Mouse (Mus musculus): ENCODE results near the gene Prr3. TPM values are rescaled to one million over a fixed set of nuclear protein-coding genes. Genes with fewer than 3 reads are reported as not detected.
"Not testable (repeated sequence)": the region's sequence is repeated elsewhere in the genome, so short reads cannot be mapped to it uniquely, and the experiment has no call there.

The Prr3 gene
- polyA plus RNA-seq, 1 experiment, result 53.1 TPM

DNA sequence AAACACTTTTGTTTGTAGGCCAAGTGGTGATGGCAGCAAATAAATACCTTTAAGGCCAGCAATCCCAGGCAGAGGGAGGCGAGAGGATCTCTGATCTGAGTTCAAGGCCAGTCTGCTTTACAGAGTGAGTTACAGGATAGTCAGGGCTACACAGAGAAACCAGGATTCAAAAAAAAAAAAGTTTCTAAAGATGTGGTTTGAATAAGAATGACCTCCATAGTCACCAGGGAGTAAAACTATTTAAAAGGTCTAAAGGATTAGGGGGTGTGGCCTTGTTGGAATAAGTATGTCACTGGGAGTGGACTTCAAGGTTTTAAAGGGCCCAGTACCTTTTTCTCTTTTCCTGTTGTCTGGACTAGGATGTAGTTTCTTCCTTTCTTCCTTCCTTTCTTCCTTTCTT, 40.1 kb downstream of the Prr3 start:
- DNase-seq (ENCODE audit: extremely low spot score in 1 of 2, low spot score in 1 of 2), result no peak

DNA sequence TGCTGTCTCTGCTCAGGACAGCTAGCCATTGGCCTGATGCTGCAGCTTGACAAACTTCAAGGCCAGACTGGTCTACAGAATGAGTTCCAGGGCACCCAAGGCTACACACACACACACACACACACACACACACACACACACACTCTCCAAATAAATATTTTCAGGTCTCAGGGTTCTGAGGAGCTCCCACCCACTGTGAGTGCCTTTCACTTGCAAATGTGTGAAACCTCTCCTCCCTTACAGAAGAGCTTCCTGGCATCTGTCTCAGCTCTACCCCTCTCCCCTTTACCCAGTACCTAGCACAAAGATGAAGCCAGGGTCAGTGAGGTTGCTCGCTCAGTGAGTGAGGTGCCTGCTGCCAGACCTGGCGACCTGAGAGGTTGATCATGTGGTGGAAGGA, 40.9 kb downstream of the Prr3 start:
- no peak for DNase-seq (ENCODE audit: extremely low spot score in 1 of 2, low spot score in 1 of 2)

DNA sequence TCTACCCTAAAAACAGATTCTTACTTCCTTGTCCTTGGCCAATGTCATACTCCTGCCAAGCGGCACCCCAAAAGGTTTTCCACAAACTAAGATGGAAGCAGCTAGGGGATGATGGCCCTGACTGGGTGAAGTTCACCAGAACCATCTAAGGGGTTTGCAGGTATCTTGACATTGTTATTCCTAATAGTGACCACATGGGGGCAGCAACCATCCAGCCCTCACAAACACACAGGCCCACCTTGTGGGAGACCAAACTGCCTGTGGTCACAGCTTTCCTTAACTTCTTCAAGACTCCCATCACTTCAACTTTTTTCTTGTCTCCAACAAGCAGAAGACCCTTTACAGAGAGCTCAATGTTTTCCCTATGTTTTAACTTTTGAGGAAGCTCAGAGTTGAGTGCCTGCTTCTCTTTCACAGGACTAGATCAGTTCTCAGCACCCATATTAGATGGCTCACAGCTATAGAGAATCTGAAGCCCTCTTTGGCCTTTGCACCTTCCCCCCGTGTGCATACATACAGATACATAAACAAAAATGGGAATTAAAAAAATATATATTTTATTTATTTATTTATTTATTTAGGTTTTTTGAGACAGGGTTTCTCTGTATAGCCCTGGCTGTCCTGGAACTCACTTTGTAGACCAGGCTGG, 42.2 kb downstream of the Prr3 start:
- DNase-seq (ENCODE audit: extremely low spot score in 1 of 2, low spot score in 1 of 2), result peak in 1 of 2 experiments; percentile 63

DNA sequence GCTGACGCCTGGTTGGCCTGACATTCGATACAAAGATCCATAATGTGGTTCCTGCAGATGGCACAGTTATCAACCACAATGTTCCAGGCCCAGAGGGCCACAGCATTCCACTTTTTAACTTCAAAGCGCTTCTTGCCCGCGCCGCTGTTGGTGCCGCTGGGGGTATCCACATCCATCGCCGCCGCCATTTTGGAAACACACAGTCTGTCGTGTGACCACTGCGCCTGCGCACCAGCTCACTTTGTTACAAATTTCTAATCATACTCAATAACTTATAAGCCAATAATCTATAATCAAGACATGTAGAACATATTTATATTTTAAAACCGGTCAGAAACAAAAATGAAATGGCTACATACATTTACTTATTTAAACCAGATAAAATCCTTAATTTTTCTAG, 44.3 kb downstream of the Prr3 start:
- not testable (repeated sequence) for DNase-seq (ENCODE audit: extremely low spot score in 1 of 2, low spot score in 1 of 2)

DNA sequence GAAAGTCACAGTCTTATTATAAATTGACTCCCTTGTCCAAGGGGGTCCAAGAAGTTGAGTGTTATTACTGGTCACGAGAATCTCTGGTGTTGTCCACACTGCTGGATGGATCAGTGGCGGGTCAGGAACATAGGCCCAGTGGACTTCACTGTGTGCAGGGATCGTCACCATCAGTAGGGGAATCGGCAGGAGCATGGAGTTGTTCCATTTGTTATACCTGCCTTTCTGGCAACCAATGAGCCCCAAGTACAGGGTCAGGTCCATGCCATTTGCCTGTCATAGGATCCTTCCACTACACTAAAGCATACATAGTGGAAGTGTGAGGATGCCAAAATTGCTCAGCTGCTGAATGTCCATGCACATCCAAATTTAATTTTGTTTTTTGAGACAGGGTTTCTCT, 47.4 kb downstream of the Prr3 start:
- no peak for DNase-seq (ENCODE audit: extremely low spot score in 1 of 2, low spot score in 1 of 2)

DNA sequence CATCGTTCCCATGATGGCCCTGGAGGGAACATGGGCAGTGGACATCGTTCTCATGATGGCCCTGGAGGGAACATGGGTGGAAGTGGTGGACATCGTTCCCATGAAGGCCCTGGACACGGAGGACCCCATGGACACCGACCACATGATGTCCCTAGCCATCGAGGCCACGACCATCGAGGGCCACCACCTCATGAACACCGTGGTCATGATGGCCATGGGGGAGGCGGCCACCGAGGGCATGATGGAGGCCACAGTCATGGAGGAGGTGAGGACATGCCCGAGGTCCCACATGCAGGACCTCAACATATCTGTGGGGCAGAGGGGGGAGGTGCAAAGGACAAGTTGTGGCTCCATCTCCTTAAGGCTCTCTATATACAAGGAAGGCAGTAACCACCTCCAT, 49.4 kb downstream of the Prr3 start:
- DNase-seq (ENCODE audit: extremely low spot score in 1 of 2, low spot score in 1 of 2), result no peak

DNA sequence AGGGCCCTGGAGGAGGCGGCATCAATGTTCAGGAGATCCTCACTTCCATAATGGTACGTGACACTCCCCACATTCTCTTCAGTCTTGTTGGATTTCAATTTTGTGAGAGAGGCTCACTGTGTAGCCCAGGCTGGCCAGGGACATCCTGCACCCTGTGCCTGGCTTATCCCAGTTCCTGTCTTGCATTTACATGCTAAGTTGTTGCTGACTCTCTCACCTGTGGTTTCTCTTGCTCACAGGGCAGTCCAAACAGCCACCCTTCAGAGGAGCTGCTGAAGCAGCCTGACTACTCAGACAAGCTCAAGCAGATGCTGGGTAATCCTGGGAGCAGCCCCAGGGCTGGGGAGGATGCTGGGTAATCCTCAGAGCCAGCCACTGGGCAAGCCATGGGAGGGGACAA, 50.5 kb downstream of the Prr3 start:
- no peak for DNase-seq (ENCODE audit: extremely low spot score in 1 of 2, low spot score in 1 of 2)

DNA sequence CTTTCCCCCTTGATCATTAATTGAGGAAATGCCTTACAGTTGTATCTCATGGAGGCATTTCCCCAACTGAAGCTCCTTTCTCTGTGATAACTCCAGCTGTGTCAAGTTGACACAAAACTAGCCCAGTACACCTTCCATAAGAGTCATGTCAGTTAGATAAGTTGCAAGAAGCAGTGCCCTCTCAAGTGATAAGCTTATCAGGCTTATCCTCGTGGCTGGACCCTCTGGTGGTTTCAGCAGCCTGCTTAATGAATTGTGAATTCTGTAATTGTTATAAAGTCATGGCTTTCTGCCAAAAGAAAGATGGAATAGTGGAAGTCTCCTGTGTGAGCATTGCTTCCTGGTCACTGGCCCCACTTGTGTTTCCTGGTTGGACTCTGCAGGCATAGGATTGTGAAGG, 52.6 kb downstream of the Prr3 start:
- no peak for DNase-seq (ENCODE audit: extremely low spot score in 1 of 2, low spot score in 1 of 2)

DNA sequence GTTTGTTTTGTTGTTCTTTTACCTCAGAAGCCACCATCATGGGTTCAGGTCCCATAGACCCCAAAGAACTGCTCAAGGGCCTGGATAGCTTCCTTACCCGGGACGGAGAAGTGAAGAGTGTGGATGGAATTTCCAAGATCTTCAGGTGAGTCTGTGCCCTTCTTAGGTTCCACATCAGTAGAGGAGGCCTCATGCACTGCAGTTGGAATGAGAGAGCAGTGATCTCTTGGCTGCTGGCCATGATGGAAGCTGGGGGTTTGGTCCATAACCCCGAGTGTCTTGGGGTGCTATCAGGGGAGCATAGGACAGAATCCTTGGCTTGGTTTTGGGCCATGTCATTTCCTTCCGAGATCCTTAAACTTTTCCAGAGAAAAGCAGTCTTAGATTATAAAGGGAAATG, 56.8 kb downstream of the Prr3 start:
- DNase-seq (ENCODE audit: extremely low spot score in 1 of 2, low spot score in 1 of 2), result no peak

DNA sequence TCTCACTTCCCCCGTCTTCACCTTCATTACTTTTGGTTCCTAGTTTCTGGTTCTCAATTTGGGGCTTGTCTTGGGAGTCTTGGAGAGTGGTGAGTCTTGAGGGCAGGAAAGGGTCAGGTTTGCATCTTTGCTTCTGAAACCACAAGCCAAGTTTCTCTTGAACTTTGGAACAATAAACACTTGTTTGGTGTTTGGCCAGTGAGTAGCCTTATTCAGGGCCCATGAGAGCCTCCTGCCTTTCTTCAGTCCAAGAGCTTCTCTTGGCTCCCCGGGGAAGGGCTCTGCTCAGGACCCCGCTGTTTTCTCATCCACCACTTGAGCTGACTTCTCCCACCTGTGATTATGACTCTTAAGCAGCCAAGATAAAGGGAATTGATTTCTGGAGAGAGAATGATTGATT, 57.5 kb downstream of the Prr3 start:
- DNase-seq (ENCODE audit: extremely low spot score in 1 of 2, low spot score in 1 of 2), result no peak

Other genes starting within 250 kb of the Prr3 start
- gene Ier3, start 158.6 kb downstream of the Prr3 start, polyA plus RNA-seq (2012; rRNA removed), result 11.2 and 14.5 TPM in 2 replicates
- gene Flot1, start 157.0 kb downstream of the Prr3 start, polyA plus RNA-seq (2012; rRNA removed), result 178 and 209 TPM in 2 replicates
- 447 and 519 TPM in 2 replicates for gene Tubb5, start 141.9 kb downstream of the Prr3 start, polyA plus RNA-seq (2012; rRNA removed)
- gene Mdc1, start 138.7 kb downstream of the Prr3 start, polyA plus RNA-seq (2012; rRNA removed), result 9.9 and 11.0 TPM in 2 replicates
- 8.8 and 9.0 TPM in 2 replicates for gene Nrm, start 118.9 kb downstream of the Prr3 start, polyA plus RNA-seq (2012; rRNA removed)
- gene Ppp1r18, start 114.6 kb downstream of the Prr3 start, polyA plus RNA-seq (2012; rRNA removed), result 12.6 and 13.0 TPM in 2 replicates
- 42.6 and 50.6 TPM in 2 replicates for gene Dhx16, start 100.4 kb downstream of the Prr3 start, polyA plus RNA-seq (2012; rRNA removed)
- 107 and 119 TPM in 2 replicates for gene 2310061I04Rik, start 82.8 kb downstream of the Prr3 start, polyA plus RNA-seq (2012; rRNA removed)
- 103 and 109 TPM in 2 replicates for gene Atat1, start 70.2 kb downstream of the Prr3 start, polyA plus RNA-seq (2012; rRNA removed)
- 54.6 and 55.9 TPM in 2 replicates for gene Mrps18b, start 63.8 kb downstream of the Prr3 start, polyA plus RNA-seq (2012; rRNA removed)
- gene Ppp1r10, start 63.8 kb downstream of the Prr3 start, polyA plus RNA-seq (2012; rRNA removed), result 39.2 and 39.3 TPM in 2 replicates
- gene Abcf1, start 10.5 kb downstream of the Prr3 start, polyA plus RNA-seq (2012; rRNA removed), result 96.8 and 101 TPM in 2 replicates
- gene Gnl1, start 385 bp downstream of the Prr3 start, polyA plus RNA-seq (2012; rRNA removed), result 132 and 136 TPM in 2 replicates
- 2.0 TPM in 2 replicates for gene H2-T24, start 40.3 kb upstream of the Prr3 start, polyA plus RNA-seq (2012; rRNA removed)
- gene H2-T23, start 52.6 kb upstream of the Prr3 start, polyA plus RNA-seq (2012; rRNA removed), result 19.8 and 22.8 TPM in 2 replicates
- 21.6 and 23.0 TPM in 2 replicates for gene H2-T22, start 62.5 kb upstream of the Prr3 start, polyA plus RNA-seq (2012; rRNA removed)
- not detected in 2 replicates for gene Gm6034, start 62.7 kb upstream of the Prr3 start, polyA plus RNA-seq (2012; rRNA removed)
- 0.18 and 0.99 TPM in 2 replicates for gene Gm11127, start 78.1 kb upstream of the Prr3 start, polyA plus RNA-seq (2012; rRNA removed)
- gene Gm19684, start 141.4 kb upstream of the Prr3 start, polyA plus RNA-seq (2012; rRNA removed), result 0.06 TPM in 1 of 2 replicates, not detected in the other
- gene Gm7030, start 149.2 kb upstream of the Prr3 start, polyA plus RNA-seq (2012; rRNA removed), result not detected in 2 replicates
- not detected in 2 replicates for gene Gm8909, start 188.3 kb upstream of the Prr3 start, polyA plus RNA-seq (2012; rRNA removed)
- gene H2-T3, start 210.1 kb upstream of the Prr3 start, polyA plus RNA-seq (2012; rRNA removed), result not detected in 2 replicates

All from frontal cortex, adult 2 months (tissue).